Mouse (Mus musculus) Patski (cell line): ENCODE measurements around the gene Actl10. TPM values are rescaled to one million over a fixed set of nuclear protein-coding genes. Genes with fewer than 3 reads are reported as not detected.

Source experiments
- ATAC-seq: fragments of 100-300 bp; one replicate; pipeline ENCODE4 v1.8.0; 2021
- CTCF ChIA-PET: fragments of 350-600 bp; sonication (Branson Sonifier 250); formaldehyde crosslinking; loops from one replicate; lab custom pipeline; 2022; ENCODE audit warnings: inconsistent platforms; lab: Charles Lee
- POLR2A ChIA-PET: fragments of 350-600 bp; sonication (Branson Sonifier 250); formaldehyde crosslinking; loops from one replicate; lab custom pipeline; 2022; ENCODE audit warnings: antibody characterized with exemption, inconsistent platforms; lab: Charles Lee
- DNase-seq: peaks from one replicate; pipeline ENCODE4 v3.0.0-alpha.2; 2011; ENCODE audit warnings: low read depth, low spot score
- H3K27me3 ChIP-seq: fragments of 371-371 bp; one replicate; pipeline ENCODE4 v1.5.1; 2021
- CTCF ChIP-seq: fragments of 100-300 bp; IDR thresholded peaks from one replicate; pipeline ENCODE4 v1.5.1; 2021
- in situ Hi-C: fragments of 300-500 bp; cut with MboI; formaldehyde crosslinking; loops from 3 replicates; pipeline ENCODE4 v1.11.1; 2018; ENCODE audit warnings: low pct_unique_long_range_greater_than_20kb, mixed read lengths
- polyA plus RNA-seq: library from polyadenylated mRNA; unstranded; gene quantifications from one replicate; pipeline ENCODE4 v1.2.3, GENCODE M21; 2021

Actl10 gene
- polyA plus RNA-seq, 1 experiment from 2014 or later: not detected

- peak; percentile 68 for TF ChIP-seq CTCF
- DNase-seq (no peak), ATAC-seq (no peak)
- in situ Hi-C loops: loop anchor here (5.0 to 25.0 kb wide), 2 partner anchors 181 to 381 kb away; partner anchors contain the start of gene Bpifb5
- H3K27me3 ChIP-seq: no peaks in the 10 kb centered on the region
- ChIA-PET POLR2A (no interaction called here), CTCF (interaction anchor here (1.1 kb wide), 1 partner anchor 13 kb away, joined by 3 read pairs; no protein-coding TSS in a partner anchor)
These were observed 41.4 kb downstream of the Actl10 start for GRCm38 (mm10) chr2:154593025-154593424.

- no peaks in the 10 kb centered on the region for H3K27me3 ChIP-seq
- ChIA-PET CTCF (interaction anchor here (0.8 to 1.5 kb wide), 2 partner anchors 11 kb away, joined by 3 to 4 read pairs; no protein-coding TSS in a partner anchor), POLR2A (no interaction called here)
- ATAC-seq: no peak
- in situ Hi-C loops: loop anchor here (25.0 kb wide), 1 partner anchor 383 kb away; the partner anchor contains the start of gene Bpifb5
- no peak for TF ChIP-seq CTCF
- DNase-seq: no peak
These were observed 44.2 kb downstream of the Actl10 start for GRCm38 (mm10) chr2:154595775-154596174.

DNA sequence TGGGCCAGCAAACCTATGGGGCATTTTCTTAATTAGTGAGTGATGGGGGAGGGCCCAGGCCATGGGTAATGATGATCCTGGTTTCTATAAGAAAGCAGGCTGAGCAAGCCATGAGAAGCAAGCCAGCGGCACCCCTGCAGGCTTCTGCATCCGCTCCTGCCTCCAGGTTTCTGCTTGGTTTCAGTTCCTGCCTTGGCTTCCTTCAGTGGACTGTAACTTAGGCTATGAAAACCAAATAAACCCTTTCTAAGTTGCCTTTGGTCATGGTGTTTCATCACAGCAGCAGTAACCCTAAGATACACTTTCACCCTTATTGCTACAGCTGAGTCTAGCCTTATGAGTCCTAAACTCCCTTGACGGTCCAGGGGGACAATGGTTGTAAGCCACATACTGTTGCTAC is 45.8 kb downstream of the Actl10 start:
- H3K27me3 ChIP-seq: no peaks in the 10 kb centered on the region
- TF ChIP-seq CTCF: no peak
- DNase-seq (no peak), ATAC-seq (no peak)
- ChIA-PET CTCF (no interaction called here), POLR2A (interaction anchor here (0.6 kb wide), 1 partner anchor 21 kb away, joined by 3 read pairs; no protein-coding TSS in a partner anchor)
- in situ Hi-C loops: loop anchor here (25.0 kb wide), 1 partner anchor 385 kb away; the partner anchor contains the start of gene Bpifb5

- in situ Hi-C loops: no loop called here
- ChIA-PET CTCF (interaction anchor here (1.1 kb wide), 1 partner anchor 10 kb away, joined by 4 read pairs; no protein-coding TSS in a partner anchor), POLR2A (no interaction called here)
- peak; percentile 41 for TF ChIP-seq CTCF
- H3K27me3 ChIP-seq: no peaks in the 10 kb centered on the region
- ATAC-seq (no peak), DNase-seq (no peak)
These were observed 49.0 kb downstream of the Actl10 start for GRCm38 (mm10) chr2:154600586-154600985.

GRCm38 (mm10) chr2:154601324-154601723 is 49.7 kb downstream of the Actl10 start:
- ATAC-seq: no peak
- H3K27me3 ChIP-seq: no peaks in the 10 kb centered on the region
- no peak for TF ChIP-seq CTCF
- CTCF ChIA-PET: interaction anchor here (1.0 to 1.1 kb wide), 2 partner anchors 11 to 184 kb away, joined by 4 read pairs; no protein-coding TSS in a partner anchor
- no peak for DNase-seq
- POLR2A ChIA-PET: no interaction called here
- in situ Hi-C loops: no loop called here

Other genes starting within 250 kb of the Actl10 start
- not detected for gene Bpifb9b, start 244.5 kb upstream of the Actl10 start, polyA plus RNA-seq
- 18.1 TPM for gene Cdk5rap1, start 178.8 kb upstream of the Actl10 start, polyA plus RNA-seq
- gene Snta1, start 143.7 kb upstream of the Actl10 start, polyA plus RNA-seq: 30.2 TPM
- gene Cbfa2t2, start 115.3 kb upstream of the Actl10 start, polyA plus RNA-seq: 27.2 TPM
- 0.35 TPM for gene 1700003F12Rik, start 4.7 kb upstream of the Actl10 start, polyA plus RNA-seq
- gene Necab3, start 7.1 kb downstream of the Actl10 start, polyA plus RNA-seq: 0.65 TPM
- gene E2f1, start 18.1 kb downstream of the Actl10 start, polyA plus RNA-seq: 17.7 TPM
- 17.0 TPM for gene Pxmp4, start 51.9 kb downstream of the Actl10 start, polyA plus RNA-seq
- gene Zfp341, start 61.5 kb downstream of the Actl10 start, polyA plus RNA-seq: 3.1 TPM
- gene 4930519P11Rik, start 61.7 kb downstream of the Actl10 start, polyA plus RNA-seq: 0.13 TPM
- 239 TPM for gene Chmp4b, start 99.9 kb downstream of the Actl10 start, polyA plus RNA-seq
- not detected for gene Gm14214, start 218.3 kb downstream of the Actl10 start, polyA plus RNA-seq
- gene Raly, start 239.3 kb downstream of the Actl10 start, polyA plus RNA-seq: 237 TPM
- gene a, start 239.6 kb downstream of the Actl10 start, polyA plus RNA-seq: not detected